Mouse (Mus musculus) embryonic stem cell, embryonic (primary cell): ENCODE data around the gene Sprr1a.
"Not testable (repeated sequence)": the region's sequence is repeated elsewhere in the genome, so short reads cannot be mapped to it uniquely, and the experiment has no call there.

Experiments used
- CTCF ChIA-PET, 4 experiments: fragments of 300-600 bp in 2 of 4; fragments of 350-600 bp in 2 of 4; sonication (Branson Sonifier 250); formaldehyde crosslinking; loops; one replicate each; lab custom pipeline; 2022; ENCODE audit warnings: inconsistent platforms in 2 of 4; lab: Charles Lee
- POLR2A ChIA-PET, 4 experiments: fragments of 300-600 bp in 2 of 4; fragments of 350-600 bp in 2 of 4; sonication (Branson Sonifier 250); formaldehyde crosslinking; loops; one replicate each; lab custom pipeline; 2022; ENCODE audit warnings: antibody characterized with exemption in 4 of 4, inconsistent platforms in 1 of 4; lab: Charles Lee

Gene Sprr1a

DNA sequence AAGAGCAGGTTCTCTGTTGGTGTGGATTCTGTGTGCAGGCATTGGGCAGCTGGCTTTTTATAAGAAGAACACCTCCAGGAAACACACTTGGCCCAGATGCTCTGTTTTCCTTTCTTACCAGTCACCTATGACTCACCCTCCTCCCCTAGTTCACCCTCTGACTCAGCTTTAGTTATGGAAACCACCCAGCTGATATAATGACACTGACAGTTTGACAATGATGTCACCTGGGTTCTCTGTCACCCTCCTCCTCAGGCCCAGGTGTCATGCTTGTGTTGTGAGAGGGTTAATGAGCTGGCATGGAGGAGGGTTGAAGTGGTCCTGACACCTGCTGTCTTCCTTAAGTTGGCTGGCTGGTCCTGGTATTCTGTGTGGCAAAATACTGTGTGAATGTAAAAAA lies at the start of gene Sprr1a:
Gene Sprr1a, minus strand, starts transcription at position 33 of the 400 bp plus-strand sequence.
- CTCF ChIA-PET = no interaction called here
- POLR2A ChIA-PET = no interaction called here

DNA sequence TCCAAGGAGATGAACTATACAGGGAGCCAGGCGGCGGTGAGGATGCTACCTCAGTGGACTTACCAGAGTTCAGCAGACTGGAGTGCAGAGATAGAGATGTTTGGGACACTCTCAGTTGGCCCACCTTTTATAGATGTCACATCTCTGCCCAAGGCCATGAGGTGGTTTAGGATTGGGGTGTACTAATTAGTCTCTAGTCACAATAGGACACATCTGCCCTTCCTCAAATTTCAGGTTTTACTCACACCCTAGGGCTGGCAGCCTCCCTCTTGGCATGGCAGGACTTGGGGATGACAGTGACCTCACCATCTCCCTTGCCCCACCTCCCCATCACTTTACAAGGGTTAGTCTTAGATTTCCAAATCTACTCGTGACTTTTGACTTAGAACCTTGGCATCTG lies 48.7 kb upstream of the Sprr1a start, which contains the start of gene 2310046K23Rik:
Gene 2310046K23Rik, minus strand, starts transcription at position 101 of the 400 bp plus-strand sequence.
- ChIA-PET POLR2A (no interaction called here), CTCF (no interaction called here)

DNA sequence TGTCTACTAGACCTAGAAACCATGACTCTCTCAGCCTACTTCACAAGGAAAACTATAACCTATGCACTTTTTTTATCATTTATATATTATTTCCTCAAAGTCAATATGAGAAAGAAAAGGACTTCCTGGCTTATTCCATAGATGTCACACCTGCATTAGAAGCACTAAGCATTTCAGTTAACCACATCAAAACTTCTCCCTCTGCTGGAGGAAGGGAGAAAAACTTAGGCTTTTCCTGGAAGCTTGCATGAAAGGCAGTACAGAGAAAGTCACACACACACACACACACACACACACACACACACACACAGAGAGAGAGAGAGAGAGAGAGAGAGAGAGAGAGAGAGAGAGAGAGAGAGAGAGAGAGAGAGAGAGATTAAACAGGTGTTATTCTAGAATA lies 26.6 kb upstream of the Sprr1a start:
- ChIA-PET CTCF (interaction anchor here (0.6 to 2.4 kb wide), 7 partner anchors 258 to 487 kb away, joined by 3 to 16 read pairs (median 4); no protein-coding TSS in a partner anchor), POLR2A (interaction anchor here in 1 of 4 experiments (0.7 kb wide), 1 partner anchor 511 kb away, joined by 3 read pairs; no protein-coding TSS in a partner anchor)

DNA sequence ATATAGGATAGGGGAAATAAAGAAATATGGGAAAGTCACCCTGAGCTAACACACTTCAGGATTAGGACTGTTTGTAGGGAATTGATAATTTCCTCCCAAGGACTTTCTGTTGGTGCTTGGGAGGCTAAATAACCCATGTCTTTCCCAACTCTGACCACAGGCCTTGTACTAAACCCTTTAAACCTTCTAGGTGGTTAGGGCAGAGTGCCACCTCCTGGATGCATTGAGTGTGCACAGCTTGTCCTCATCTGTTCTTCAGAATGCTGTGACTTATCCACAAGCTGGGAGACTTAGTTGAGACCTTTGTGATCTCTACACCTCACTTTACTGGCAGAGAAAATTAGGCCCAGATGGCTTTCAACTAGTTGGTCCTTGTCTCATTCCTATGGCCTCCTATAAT lies 25.1 kb upstream of the Sprr1a start:
- POLR2A ChIA-PET = no interaction called here
- CTCF ChIA-PET = interaction anchor here in 3 of 4 experiments (1.0 to 2.4 kb wide), 5 partner anchors 358 to 360 kb away, joined by 6 to 13 read pairs (median 8); no protein-coding TSS in a partner anchor

DNA sequence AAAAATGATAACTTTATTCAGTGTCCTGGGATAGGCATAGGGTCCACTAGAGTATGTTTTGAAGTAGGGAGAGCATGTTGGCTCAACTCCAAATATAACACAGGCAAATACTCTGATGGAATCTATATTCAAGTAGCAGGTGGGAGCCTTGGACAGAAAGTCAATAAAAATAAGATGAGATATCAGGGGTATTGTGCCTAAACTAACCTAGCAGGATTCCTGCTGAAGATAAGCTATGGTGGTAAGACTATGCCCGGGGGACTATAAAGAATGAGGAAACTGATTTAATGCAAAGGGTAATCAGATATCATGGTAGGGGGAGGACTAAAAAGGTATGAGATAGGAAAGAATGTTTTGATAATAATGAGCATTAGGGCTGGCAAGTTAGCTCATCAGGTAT lies 22.5 kb upstream of the Sprr1a start:
- POLR2A ChIA-PET = no interaction called here
- CTCF ChIA-PET = interaction anchor here in 2 of 4 experiments (0.7 to 1.4 kb wide), 2 partner anchors 358 to 360 kb away, joined by 3 read pairs; no protein-coding TSS in a partner anchor

DNA sequence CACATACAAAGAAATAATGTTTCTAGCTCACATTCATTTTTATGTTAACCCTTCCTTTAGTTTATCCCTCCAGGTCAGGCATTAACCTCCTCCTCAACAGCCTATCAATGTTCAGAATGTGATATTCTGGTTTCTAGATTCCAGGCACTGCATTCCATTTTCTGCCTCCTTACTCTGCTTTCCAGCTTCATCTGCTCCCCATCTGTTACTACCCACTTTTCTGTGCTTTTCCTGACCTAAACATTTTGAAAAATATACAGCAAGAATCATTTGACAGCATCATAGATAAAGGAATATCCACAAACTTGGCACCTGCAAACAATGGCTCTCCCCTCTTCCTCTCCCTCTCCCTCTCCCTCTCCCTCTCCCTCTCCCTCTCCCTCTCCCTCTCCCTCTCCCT lies 17.8 kb upstream of the Sprr1a start:
- ChIA-PET POLR2A (no interaction called here), CTCF (no interaction called here)

DNA sequence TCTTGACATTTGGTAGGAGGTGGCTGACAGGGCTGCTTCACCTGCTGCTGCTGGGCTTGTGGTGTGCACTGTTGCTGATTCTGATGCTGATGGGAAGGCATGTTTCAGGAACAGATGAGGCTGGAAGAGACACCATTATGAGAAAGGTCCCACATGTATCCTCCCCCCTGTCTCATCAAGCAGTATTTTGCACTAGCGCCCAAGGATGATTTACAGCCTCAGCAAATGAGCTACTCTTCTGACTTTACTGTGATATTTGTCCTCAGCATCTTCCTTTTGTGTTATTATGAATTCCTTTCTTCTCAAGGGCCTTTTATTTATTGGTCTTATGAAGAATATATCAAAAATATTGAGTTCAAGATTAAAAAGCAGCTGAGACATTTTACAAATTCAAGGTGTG lies 14.7 kb upstream of the Sprr1a start, which contains the start of gene Sprr4:
Gene Sprr4, minus strand, starts transcription at position 101 of the 400 bp plus-strand sequence.
- POLR2A ChIA-PET = no interaction called here
- CTCF ChIA-PET = no interaction called here

DNA sequence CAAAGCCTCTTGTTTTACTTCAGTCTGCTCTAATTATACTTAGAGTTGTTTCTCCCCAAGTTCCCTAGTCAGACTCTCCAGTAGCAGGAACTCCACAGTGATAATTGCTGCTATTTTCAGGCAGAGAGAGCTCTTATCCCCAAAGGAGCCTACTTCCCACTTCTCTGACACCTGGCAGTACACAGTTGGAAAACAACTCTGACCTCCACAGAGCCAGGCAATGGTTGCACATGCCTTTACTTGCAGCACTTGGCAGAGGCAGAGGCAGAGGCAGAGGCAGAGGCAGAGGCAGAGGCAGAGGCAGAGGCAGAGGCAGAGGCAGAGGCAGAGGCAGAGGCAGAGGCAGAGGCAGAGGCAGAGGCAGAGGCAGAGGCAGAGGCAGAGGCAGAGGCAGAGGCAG lies 4.6 kb upstream of the Sprr1a start:
- POLR2A ChIA-PET, CTCF ChIA-PET: not testable (repeated sequence)

DNA sequence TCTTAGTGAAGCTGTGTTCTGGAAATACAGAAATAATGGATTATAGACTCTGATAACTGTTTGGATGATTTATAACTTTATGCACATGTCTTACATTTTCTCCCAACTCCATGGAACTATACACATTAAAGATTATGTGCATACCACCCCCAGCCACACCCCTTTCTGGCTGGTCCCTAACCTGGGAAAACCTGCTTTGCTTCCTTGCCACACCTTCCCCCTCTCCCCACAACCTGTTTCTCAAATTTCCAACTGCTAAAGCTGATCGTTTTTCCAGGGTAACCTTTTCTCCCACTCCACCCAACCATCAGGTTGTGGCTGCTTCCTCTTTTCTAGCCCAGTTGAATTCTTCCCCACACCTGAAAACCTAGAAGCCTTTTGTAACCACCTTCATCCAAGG lies 612 bp upstream of the Sprr1a start:
- CTCF ChIA-PET = no interaction called here
- POLR2A ChIA-PET = no interaction called here

DNA sequence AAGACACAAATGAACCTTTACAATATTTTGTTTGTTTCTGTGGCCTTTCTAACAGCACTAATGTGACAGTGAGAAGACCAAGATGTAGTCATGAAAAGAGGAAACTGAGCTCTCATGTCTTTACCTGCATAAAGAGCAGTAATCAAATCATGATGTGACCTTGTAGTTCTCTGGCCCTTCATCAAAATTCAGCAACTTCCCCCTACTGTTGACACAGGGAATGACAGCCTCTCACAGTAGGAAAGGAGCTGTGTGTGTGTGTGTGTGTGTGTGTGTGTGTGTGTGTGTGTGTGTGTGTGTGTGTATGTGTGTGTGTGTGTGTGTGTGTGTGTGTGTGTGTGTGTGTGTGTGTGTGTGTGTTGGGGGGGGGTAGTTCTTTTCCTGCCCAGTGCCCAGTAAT lies 4.4 kb downstream of the Sprr1a start:
- CTCF ChIA-PET = interaction anchor here in 1 of 4 experiments (0.5 to 1.0 kb wide), 2 partner anchors 10 to 126 kb away, joined by 3 read pairs; partner anchors contain the start of gene 2210017I01Rik
- POLR2A ChIA-PET = not testable (repeated sequence)

DNA sequence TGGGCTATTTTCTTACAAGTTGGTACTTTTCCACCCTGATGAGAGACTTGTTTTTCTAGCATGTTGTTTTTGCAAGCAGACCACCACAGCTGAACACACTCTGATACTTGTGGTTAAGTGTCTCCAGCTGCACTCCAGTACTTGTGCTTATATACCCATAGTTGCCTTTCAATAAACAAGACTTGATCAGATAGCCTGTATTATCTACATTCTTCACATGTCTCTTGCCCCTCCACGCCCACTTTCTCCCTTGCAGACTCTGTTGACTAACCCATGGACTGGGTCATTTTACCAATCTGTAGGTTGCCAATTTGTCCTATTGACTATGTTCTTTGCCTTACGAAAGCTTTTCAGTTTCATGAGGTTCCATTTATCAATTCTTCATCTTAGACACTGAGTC lies 15.6 kb downstream of the Sprr1a start:
- CTCF ChIA-PET = no interaction called here
- POLR2A ChIA-PET = no interaction called here

DNA sequence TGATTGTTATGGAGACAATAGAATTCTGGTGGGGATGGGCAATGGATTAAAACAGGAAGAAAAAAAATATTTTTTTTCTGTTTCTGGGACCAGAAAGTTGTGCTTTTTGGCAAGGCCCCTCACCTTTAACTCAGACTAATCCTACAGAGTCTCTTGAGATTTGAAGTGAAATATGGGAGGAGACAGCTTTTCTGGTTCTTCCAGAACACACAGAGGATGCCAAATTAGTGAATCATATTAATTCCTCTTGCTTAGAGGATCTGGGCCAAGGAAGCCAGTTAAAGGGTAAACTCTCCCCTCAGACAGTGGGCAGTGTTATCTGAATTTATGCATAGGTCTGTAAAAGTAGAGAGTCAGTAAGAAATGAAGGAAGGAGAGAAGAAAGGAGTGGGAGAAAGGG lies 18.3 kb downstream of the Sprr1a start:
- POLR2A ChIA-PET = no interaction called here
- CTCF ChIA-PET = no interaction called here

DNA sequence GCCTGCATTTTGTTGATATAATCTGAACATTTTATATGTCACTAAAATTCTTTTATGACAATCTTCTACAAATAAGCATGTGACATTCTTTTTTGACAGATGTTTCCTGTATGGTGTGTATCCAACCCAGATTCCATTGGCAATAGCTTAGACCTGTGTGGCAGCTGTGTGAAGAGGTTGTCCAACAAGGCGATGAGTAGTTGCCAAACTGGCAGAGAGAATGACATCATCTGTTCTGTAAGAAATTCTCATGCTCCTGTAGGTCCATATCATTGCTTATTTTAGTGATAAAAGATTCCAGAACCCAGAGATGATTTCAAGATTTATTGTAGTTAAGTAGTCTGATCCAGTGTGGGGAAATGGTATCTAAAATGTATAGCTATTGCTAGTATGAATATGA lies 19.1 kb downstream of the Sprr1a start:
- POLR2A ChIA-PET = no interaction called here
- CTCF ChIA-PET = no interaction called here

DNA sequence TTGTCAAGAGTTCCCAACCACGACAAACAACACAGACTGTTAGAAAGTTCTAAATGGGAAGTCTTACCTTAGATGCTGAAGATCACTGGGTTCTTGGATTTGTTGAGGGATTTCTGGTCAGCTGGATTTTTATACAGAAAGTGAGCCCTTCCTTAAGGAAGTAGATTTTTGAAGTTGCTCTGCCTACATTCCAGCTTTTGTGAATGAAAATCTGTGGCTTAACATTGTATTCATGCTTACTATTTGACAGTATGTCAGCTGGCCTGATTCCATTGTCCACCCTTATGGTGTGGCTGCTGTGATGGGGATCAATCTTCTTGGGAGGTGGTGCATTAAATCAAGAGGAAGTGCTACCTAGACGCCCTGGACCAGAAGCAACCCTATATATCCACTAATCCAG lies 27.1 kb downstream of the Sprr1a start, which contains the start of gene Sprr3:
Gene Sprr3, minus strand, starts transcription at position 101 of the 400 bp plus-strand sequence.
- POLR2A ChIA-PET = no interaction called here

DNA sequence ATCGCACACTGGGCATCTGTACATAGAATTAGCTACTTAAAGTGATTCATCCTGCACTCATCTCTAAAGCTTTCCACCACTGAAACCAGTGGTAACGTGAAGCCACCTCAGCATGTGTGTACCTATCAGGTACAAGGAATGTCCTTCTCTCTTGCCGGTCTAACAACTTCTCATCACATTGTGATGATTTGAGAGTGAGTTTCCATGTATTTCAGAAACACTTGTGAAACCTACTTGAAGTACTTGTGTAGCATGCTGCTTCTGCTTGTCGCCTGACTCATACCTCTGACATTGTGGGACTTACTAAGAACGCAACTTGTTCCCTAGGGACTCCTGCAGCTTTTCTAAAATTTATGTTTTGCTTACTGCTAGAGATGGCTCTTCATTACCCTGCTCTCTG lies 30.5 kb downstream of the Sprr1a start:
- POLR2A ChIA-PET = no interaction called here
- CTCF ChIA-PET = no interaction called here

More for the DNA sequence above, 27.1 kb downstream of the Sprr1a start, which contains the start of gene Sprr3:
- CTCF ChIA-PET = no interaction called here

DNA sequence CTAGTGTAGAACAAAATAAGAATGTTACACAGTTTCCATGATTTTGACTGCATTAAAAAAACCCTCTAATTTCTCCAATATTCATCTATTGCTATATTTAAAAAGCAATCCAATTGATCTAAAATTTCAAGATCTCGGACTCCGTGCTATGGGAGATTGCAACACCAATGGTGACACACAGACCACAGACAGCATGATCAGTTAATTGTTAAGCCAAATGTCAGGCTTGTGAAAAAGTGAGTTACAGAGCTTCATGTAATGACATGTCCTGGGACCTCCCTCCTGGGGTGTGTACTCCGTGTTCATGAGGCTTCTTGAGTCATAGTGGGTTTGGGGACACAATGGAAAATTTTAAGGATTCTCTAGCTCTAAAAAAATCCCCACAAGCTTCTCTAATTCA lies 45.5 kb downstream of the Sprr1a start:
- POLR2A ChIA-PET = no interaction called here
- CTCF ChIA-PET = no interaction called here

DNA sequence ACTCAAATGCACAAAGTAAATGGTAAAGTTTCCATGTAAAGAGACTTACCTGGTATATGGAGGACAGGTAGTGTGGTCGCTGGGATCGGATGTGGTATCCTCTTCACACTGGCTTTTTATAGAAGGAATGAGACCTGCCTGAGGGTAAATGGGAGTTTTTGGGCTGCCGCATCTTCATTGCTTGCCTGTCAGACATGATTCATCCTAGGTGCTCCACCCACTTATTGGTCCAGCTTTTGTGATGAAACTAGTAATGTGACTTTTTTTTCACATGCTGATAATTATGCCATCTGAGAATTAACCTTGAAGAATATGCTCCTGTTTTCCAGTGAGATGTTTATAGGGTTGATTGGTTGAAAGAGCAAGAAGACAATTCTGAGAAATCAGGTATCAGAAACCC lies 47.0 kb downstream of the Sprr1a start, which contains the start of gene Sprr1b:
Gene Sprr1b, minus strand, starts transcription at position 101 of the 400 bp plus-strand sequence.
- ChIA-PET CTCF (no interaction called here), POLR2A (no interaction called here)
